Mouse (Mus musculus): ENCODE data around the gene Hoxd13.

The Hoxd13 gene

GRCm38 (mm10) chr2:74661685-74662084, 6.4 kb upstream of the Hoxd13 start:
- DNase-seq (ENCODE audit: low read depth, low spot score) = no peak

DNA sequence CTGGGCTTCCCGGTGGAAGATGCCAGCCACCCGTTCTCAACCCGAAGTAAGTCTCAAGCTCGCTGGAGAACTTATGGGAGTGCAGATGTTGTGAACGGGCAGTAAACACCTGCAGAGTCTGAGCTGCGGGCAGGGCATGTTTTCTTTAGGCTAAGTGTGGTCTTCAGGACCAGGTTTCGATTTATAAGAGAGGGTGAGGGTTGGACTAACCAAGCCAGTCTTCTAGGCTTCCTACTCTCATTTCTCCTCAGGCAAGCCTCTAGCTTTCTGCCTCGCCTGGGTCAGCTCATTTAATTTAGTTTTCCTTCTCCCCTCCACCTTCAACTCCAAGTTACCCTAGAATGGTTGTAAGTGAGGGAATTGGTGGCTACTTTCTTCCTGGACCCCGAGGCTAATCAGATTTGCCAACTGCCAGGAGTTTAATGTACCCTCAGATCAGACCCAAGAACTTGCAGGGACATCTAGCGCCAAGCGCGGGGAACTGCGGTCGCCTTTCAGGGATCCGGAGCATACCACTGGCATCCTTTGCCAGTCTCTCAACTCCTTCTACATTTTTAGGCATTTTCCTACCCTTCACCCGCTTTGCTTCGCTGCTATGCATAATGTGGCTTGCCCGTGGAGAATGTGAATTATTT, 4.7 kb upstream of the Hoxd13 start:
- peak; percentile 64 for DNase-seq (ENCODE audit: low read depth, low spot score)

GRCm38 (mm10) chr2:74666411-74666810, 1.7 kb upstream of the Hoxd13 start:
- DNase-seq (ENCODE audit: low read depth, low spot score) = no peak

- no peak for DNase-seq (ENCODE audit: low read depth, low spot score)
Measured at GRCm38 (mm10) chr2:74667191-74667841, 794 bp upstream of the Hoxd13 start.

- DNase-seq (ENCODE audit: low read depth, low spot score) = no peak
Measured at GRCm38 (mm10) chr2:74668370-74669229, 490 bp downstream of the Hoxd13 start.

DNA sequence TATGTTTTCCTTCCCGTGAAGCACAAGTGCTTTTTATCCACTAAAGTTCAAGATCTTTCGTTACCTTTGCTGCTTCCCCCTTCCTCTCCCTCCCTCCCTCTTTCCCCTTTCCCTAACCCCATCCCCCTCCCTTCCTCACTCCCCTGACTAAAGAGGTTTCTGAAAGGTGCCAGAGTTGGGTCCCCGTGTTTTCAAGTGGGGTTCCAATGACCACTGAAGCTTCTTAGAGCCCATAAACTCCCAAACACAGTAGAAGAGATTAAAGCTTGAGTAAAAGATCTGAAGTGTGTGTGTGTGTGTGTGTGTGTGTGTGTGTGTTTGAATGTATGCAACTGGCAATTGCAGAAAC, 1.1 kb downstream of the Hoxd13 start:
- DNase-seq (ENCODE audit: low read depth, low spot score) = no peak

DNA sequence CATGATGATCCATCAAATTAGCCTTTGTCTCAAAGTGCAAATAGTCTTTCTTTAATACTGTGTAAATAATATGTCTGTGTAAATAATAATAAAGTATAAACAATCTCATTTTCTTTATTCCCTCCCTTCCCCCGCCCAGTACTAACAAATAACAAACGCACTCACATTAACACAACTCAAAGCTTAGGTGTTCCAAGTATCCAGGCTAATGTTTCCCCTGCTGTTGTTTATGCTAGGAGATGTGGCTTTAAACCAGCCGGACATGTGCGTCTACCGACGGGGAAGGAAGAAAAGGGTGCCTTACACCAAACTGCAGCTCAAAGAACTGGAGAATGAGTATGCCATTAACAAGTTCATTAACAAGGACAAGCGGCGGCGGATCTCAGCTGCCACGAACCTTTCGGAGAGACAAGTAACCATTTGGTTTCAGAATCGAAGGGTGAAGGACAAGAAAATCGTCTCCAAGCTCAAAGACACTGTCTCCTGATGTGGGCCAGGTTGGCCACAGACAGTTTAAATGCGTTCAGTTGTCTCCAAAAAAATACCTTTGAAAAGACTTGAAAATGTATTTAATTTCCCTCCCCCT, 1.6 kb downstream of the Hoxd13 start:
- no peak for DNase-seq (ENCODE audit: low read depth, low spot score)

DNA sequence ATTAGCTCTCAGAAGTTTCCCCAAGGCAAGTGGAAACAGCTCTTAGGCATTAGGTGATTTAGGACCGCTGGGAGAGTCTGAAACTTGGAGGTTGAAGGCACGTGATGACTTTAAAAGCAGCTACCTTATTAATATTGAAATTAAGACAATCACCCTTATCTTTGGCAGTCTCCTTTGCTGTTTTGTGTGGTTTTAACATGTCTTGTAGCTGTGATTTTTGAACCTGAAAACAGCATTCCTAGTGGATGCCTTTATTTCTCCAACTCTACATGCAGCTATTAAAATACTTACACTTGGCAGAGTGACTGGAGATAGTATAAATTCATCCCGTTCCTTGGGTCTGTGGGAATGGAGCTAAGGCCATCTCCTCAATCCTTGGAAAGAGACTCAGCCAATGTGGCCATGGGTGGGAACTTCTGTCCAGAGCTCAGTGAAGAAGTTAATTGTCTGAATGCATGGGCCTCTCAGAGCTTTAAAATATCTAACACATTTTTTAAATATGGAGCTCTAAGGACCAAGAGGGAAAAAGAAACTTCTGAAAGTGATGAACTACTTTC, 2.6 kb downstream of the Hoxd13 start:
- no peak for DNase-seq (ENCODE audit: low read depth, low spot score)

DNA sequence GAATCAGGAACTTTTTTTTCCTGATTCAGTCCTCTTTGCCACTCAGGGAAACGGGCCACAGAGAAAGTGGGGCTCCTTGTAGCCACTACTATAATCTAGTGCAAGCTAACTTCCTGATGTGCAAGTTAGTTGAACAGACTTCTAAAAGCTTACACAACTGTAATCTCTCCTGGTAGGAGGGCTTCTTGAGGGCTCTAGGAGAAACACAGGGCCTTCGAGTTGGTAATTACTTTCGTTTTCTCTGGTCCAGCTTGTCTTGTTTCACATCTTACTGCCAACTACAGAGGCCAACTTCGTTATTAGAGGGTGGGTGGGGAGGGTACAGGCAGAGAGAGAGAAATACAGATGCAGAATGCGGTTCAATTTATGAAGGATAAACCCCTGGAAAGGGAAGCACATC, 3.7 kb downstream of the Hoxd13 start:
- DNase-seq (ENCODE audit: low read depth, low spot score) = no peak

DNA sequence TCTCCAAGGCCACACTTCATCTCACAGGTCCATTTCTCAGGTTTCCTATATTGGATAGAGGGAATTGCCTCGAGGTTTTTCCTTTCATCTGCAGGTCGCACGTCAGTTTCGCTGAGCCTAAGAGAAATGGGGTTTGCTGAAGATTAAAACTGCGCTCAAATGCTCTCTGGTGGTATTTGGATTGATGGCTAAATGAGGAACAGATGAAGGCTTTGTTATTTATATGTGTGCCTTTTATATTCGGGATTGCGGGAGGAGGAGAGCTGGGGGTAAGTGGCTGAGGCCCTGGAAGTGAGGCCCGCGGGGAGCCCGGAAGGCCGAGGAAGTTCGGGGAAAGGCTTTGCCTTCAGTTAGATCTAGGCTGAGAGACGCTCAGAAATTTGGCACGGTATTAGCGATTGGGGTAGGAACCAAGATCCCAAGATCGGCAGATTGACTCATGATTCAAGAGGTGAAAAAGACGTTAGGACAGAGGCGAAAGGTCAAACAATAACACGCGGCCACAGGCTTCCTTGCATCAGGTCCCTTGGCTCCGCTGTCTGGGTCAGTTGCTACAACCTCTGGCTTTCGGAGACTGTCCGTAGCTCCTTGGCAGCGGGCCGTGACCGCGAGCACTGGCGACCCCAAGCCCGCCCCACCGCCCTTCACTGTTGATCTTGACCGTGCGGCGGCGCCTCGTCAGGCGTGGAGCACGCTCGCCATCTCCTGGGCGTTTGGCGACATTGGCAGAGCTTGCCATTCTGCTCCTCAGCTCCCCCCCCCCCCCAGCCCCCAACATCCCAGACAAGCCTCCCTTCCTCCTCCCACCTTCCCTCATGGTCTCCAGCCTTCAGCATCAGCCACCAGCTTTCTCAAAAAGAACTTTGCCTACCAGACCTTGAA, 4.6 kb downstream of the Hoxd13 start:
- DNase-seq (ENCODE audit: low read depth, low spot score) = peak; percentile 70

DNA sequence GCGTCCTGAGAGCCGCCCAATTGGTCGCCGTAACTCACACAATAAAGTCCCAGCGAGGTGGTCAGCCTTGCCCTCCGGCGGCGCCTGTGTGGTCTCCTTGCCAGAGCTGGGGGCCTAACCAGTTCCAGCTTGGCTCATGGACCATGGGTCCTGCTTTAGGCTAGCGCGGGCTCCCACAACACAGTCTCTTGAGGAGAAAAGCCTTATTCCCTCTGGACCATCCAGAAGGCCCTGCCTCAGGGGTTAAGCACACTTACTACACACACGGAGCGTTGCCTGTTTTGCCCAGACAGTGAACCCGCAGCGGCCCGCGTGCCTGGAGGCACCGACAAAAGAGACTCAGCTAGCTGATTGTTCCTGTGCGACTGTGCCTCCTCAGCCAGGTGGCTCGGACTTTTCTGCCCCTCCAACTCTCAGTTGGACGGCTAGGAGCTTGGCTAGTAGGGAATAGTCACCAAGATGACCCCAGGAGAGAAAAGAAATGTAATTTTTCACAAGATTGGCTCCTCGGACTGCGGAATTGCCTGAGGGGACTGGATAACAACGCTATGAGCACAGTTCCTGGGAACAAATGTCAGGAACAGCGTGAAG, 5.8 kb downstream of the Hoxd13 start:
- no peak for DNase-seq (ENCODE audit: low read depth, low spot score)

- no peak for DNase-seq (ENCODE audit: low read depth, low spot score)
Measured at GRCm38 (mm10) chr2:74674881-74675665, 7.0 kb downstream of the Hoxd13 start, which contains the start of gene Hoxd12. TSS of gene Hoxd12 (plus strand) at chr2:74675013.

DNA sequence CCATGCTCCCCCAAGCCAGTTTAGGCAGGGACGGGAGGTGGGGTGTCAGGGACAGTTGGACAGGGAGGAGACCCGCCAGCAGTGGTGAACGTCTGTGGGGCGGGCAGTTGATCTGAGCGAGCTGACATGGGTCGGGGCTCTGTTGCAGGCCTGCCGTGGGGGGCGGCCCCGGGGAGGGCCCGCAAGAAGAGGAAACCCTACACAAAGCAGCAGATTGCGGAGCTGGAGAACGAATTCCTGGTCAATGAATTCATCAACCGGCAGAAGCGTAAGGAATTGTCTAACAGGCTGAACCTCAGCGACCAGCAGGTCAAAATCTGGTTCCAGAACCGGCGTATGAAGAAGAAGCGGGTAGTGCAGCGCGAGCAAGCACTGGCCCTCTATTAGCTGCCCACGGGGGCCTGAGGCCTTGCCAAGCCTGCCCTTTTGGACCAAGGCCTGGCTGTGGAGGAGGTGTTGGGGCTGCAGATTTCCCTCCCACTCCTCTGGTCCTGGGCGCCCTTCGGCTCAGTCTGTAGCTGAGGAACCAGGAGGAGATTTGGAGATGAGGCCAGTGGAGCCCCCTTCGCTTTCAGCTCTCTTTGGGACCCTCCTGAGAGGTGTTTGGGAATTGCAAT, 7.7 kb downstream of the Hoxd13 start:
- DNase-seq (ENCODE audit: low read depth, low spot score) = no peak

DNA sequence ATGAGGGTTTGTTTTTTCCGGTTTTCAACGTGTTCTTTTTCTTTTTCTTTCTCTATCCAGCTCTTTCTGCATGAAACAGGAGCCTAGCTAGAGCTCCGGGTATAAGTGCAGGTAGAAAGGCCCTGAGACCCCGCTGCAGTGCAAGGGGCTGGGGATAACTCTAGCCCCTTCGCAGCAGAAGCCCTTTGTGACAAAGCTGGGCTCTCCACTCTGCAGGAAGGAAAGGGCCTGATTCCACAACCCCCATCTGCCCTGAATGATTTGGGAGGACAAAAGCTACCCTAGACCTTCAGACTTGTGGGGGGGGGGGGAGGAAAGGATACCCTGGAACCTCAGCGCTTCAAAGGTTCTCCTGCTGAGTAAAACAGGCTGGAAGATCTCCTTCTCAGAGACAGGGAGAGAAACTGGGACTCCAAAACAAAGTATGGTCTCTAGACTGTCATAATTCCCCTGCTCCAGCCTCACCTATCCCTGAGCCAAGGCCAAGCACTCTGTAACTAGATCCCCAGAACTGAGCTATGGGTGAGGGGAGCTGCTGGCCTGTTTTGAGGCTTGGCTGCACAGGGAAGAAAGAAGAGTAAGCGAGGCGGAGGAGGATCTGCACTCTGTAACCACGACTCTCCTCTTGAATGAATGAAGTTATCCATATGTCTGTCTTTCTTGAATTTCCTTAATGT, 8.4 kb downstream of the Hoxd13 start:
- DNase-seq (ENCODE audit: low read depth, low spot score) = no peak

GRCm38 (mm10) chr2:74677106-74677505, 9.0 kb downstream of the Hoxd13 start:
- DNase-seq (ENCODE audit: low read depth, low spot score) = no peak

- DNase-seq (ENCODE audit: low read depth, low spot score) = no peak
Measured at GRCm38 (mm10) chr2:74678891-74679595, 10.9 kb downstream of the Hoxd13 start, which contains the start of gene Hoxd11. TSS of gene Hoxd11 (plus strand) at chr2:74679557.

- DNase-seq (ENCODE audit: low read depth, low spot score) = no peak
Measured at GRCm38 (mm10) chr2:74679596-74679971, 11.5 kb downstream of the Hoxd13 start.

GRCm38 (mm10) chr2:74679980-74680379, 11.9 kb downstream of the Hoxd13 start:
- no peak for DNase-seq (ENCODE audit: low read depth, low spot score)

All from A20 (cell line).